Mouse (Mus musculus) left cerebral cortex, adult 11 months (tissue): ENCODE measurements around the gene Wdr70.

ENCODE experiments used
- DNase-seq: peaks from one replicate; pipeline ENCODE4 v3.0.0; 2022; ENCODE audit warnings: low spot score

Gene Wdr70

DNA sequence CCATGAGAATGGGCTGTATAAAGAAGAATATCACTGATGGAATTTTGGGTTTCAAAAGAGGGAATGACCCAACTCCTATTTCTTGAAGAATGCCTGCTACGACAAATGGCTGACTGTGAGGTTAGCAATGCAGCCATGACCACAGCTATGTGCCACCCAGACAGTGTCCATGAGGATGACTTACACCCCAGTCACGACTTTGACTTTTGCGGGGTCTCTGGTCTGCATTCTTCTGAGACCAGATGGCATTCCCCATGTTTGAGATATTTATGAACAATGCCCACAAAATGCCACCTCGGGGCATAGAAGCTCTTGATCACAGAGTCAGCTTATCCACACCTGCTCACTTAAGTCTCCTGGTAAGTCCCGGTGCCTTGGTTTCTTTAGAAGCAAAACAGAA, 236.1 kb downstream of the Wdr70 start:
- no peak for DNase-seq

DNA sequence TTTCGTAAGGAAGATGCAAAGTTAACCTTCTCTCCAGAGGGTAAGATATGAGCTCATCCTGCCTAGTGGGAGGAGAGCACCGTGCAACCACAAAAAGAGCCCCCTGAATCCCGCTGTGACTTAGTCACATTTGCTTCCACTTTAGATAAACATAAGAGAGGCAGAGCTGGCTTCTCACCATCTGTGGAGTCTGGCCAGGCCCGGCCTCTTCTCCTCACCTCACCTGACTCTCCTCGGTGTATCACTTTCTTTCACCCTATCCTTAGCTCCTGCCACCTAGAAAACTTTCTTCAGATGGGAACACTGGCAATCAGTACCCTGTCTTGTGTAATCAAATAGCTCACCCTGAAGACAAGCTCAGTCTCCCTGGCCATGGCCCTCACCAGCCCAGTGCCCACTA, 240.2 kb downstream of the Wdr70 start:
- no peak for DNase-seq

DNA sequence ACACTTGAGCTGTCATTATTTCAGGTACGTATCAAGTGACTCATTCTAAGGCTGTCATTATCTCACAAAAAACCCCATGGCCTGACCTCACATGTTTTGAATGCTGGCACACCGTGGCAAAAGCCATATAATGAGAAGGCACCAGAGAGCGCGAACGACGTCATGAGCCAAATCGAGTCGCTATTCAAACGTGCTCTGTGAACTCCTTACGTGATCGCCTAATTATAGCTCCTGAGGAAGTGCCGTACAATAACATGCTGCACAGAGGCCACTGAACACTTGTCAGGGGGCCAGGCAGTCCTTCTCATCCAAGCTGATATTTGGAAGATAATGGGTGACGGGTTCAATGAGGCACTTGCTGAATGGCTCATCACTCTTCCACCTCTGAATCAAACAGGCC, 241.6 kb downstream of the Wdr70 start:
- no peak for DNase-seq

DNA sequence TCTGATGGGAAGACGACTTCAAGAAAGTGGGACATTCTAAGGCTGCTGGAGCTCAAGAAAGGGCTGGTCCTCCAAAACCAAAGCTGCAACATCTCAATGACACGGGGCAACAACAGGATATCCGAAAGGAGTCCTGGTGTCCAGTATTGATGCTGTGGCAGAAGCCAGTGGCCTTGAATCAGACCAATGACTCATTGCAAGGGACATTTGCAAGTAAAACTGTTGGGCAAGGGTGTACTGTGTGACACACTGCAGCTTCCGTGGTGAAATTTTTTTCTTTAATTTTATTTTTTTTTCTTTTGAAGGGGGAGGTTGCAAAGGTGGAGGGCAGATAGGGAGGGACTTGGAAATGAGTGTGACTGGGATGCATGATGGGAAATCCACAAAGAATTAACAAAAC, 256.6 kb downstream of the Wdr70 start:
- DNase-seq: no peak

- DNase-seq: no peak
Measured at GRCm38 (mm10) chr15:7841664-7842063, 257.3 kb downstream of the Wdr70 start.

- DNase-seq: no peak
Measured at GRCm38 (mm10) chr15:7838921-7839309, 260.1 kb downstream of the Wdr70 start.

DNA sequence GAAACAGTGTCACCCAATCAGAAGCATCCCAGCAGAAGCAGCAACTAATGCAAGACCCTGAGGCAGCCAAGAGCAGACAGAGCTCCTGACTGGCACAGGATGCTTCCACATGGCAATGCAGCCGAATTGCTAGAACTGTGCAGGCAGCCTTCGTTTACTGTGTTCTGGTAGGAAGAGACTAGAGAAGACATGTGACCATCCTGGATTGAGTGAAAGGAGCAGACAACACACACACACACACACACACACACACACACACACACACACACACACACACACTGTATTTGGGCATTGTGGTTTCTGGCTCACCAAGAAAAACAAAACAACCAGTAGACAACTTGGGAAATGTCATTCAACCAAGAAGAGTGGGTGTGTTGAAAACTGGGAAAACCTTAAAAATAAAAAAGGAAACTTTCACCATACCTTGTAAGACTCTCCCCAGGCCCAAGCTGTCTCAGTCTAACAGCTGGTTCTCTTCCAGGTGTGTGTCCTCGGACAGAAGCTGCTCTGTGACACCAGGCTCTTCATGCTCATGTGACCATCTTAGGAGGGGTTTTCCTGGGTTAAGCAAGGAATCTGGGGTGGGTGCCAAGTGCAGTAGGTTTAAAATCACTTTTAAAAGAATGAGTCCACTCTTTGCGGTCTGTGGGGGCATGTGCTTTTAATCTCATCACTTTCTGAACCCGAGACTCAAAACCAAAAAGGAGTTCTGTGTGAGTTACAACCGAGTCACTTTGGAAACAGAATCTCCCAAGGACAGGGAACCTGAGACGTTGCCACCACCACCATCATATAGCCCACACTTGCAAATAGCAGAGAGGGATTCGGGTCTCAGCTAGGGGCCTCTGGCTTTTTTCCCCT, 260.7 kb downstream of the Wdr70 start:
- DNase-seq: no peak

DNA sequence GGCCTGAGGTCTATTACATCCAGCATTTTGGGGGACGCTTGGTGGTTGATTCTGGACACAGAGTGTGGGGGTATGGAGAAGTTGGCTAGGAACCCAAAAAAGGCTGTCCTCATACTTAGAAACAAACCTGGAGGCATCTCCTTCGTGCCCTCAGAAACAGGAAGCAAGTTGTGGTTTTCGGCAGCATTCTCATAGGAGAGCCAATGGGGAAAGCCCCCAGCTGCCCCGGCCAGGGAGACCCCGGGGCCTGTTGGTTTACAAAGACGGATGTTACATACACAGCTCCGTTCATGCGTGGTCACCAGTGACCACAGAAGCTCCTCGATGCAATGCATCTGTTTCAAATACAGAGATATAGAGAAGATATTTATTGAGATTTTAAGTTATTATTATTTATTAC, 263.6 kb downstream of the Wdr70 start:
- DNase-seq: no peak

- no peak for DNase-seq
Measured at GRCm38 (mm10) chr15:7825530-7825929, 273.5 kb downstream of the Wdr70 start.

DNA sequence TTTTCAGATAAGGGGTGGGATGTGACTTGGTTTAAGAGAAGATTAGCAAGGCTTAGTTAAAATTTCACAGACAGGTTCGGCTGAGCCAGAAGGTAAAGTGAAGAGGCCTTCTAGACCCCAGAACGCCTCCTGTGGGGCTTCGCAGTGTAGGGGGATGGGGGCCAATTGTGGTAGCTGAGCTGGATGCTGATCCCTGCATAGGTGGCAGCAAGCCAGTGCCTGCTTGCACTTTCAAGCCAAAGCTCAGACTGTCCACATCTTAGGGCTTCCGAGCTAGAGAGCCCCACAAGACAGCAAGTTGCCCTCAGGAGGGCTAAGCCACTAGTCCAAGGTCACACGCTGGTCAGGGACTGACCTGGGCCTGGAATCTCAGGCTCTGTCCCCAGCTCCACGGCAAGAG, 275.1 kb downstream of the Wdr70 start:
- no peak for DNase-seq
